Mouse (Mus musculus) olfactory bulb, adult 2 months (tissue): ENCODE measurements at regions not wholly inside any gene's neighbourhood (a gene's known extent, or its start where the extent isn't known, plus 50 kb on each side); places are given as distances from the start of the nearest gene placed in this dataset.

Experiments
- H3K27ac ChIP-seq: fragments of 200-500 bp; 2 replicates; pipeline ENCODE4 v1.5.1; 2012; ENCODE audit warnings: low read depth, low read length; ENCODE audit not compliant: insufficient read depth
- H3K4me1 ChIP-seq: fragments of 200-500 bp; 2 replicates; pipeline ENCODE4 v1.6.1; 2012; ENCODE audit warnings: low read length; ENCODE audit not compliant: control insufficient read depth, insufficient read depth
- H3K4me3 ChIP-seq: fragments of 200-500 bp; 2 replicates; pipeline ENCODE4 v1.5.1; 2012; ENCODE audit warnings: mild to moderate bottlenecking, low read depth, low read length, moderate library complexity; ENCODE audit not compliant: insufficient read depth
- CTCF ChIP-seq: fragments of 200-500 bp; IDR thresholded peaks from 2 replicates; pipeline ENCODE4 v1.5.1; 2012; ENCODE audit warnings: low read depth, mild to moderate bottlenecking, low read length, moderate library complexity; ENCODE audit not compliant: insufficient read depth
- POLR2A ChIP-seq: fragments of 200-500 bp; IDR thresholded peaks from 2 replicates; pipeline ENCODE4 v1.6.1; 2012; ENCODE audit warnings: mild to moderate bottlenecking, low read depth, low read length, moderate library complexity; ENCODE audit not compliant: insufficient read depth
- WGBS: fragments of 180-500 bp; shearing (Covaris S2); methylation state at CpG from one replicate; pipeline ENCODE4 v1.1.7; 2018; 5-methylcytosine and 5-hydroxymethylcytosine counted together

GRCm38 (mm10) chr10:91270268-91270954, 89.3 kb upstream of the Tmpo start:
- 44% methylated on average over 14 of the region's 14 CpGs for WGBS
- H3K4me3 ChIP-seq = no peak overlapping the region
- H3K27ac ChIP-seq = no peak overlapping the region
- peaks cover 3% of the 10 kb centered on the region; the same call in 1 of the 2 replicates for H3K4me1 ChIP-seq
- TF ChIP-seq CTCF (no peak; the same call in 1 of the 2 replicates), POLR2A (no peak)

GRCm38 (mm10) chr10:91267886-91268285, 86.8 kb upstream of the Tmpo start:
- TF ChIP-seq POLR2A (no peak), CTCF (no peak)
- peaks cover 3% of the 10 kb centered on the region; the same call in 1 of the 2 replicates for H3K4me1 ChIP-seq

GRCm38 (mm10) chr10:91260416-91260815, 79.3 kb upstream of the Tmpo start:
- TF ChIP-seq CTCF = no peak
- no peak for TF ChIP-seq POLR2A
- 33% methylated on average over 10 of the region's 10 CpGs for WGBS
- Histone ChIP-seq H3K4me3 (no peak overlapping the region), H3K27ac (no peak overlapping the region), H3K4me1 (peaks cover 2% of the 10 kb centered on the region; the same call in 1 of the 2 replicates)

More at GRCm38 (mm10) chr10:91267886-91268285, 86.8 kb upstream of the Tmpo start:
- 85% methylated on average over 6 of the region's 6 CpGs for WGBS
- H3K27ac ChIP-seq = no peak overlapping the region
- no peak overlapping the region for H3K4me3 ChIP-seq

- Histone ChIP-seq H3K4me1 (0 out of 2 replicates have a peak, but pooled peaks cover 3% of the 10 kb centered on the region), H3K4me3 (no peak overlapping the region), H3K27ac (no peak overlapping the region)
- TF ChIP-seq CTCF (no peak), POLR2A (no peak)
- WGBS = 31% methylated on average over 18 of the region's 18 CpGs
Measured at GRCm38 (mm10) chr10:91249681-91250195, 68.6 kb upstream of the Tmpo start.

- no peak overlapping the region for H3K4me3 ChIP-seq
- no peak overlapping the region for H3K27ac ChIP-seq
- TF ChIP-seq CTCF (no peak), POLR2A (no peak)
- no peaks in the 10 kb centered on the region for H3K4me1 ChIP-seq
- 80% methylated on average over 3 of the region's 3 CpGs for WGBS
Measured at GRCm38 (mm10) chr10:91244297-91244696, 63.2 kb upstream of the Tmpo start.

- Histone ChIP-seq H3K4me1 (no peaks in the 10 kb centered on the region), H3K4me3 (no peak overlapping the region), H3K27ac (no peak overlapping the region)
- TF ChIP-seq POLR2A (no peak), CTCF (no peak)
- WGBS = 72% methylated on average over 5 of the region's 5 CpGs
Measured at GRCm38 (mm10) chr10:91242491-91243046, 61.5 kb upstream of the Tmpo start.

GRCm38 (mm10) chr10:91241611-91242005, 60.5 kb upstream of the Tmpo start:
- H3K4me1 ChIP-seq = no peaks in the 10 kb centered on the region
- WGBS = 55% methylated on average over 7 of the region's 7 CpGs
- H3K4me3 ChIP-seq = no peak overlapping the region
- H3K27ac ChIP-seq = no peak overlapping the region
- no peak for TF ChIP-seq POLR2A
- no peak for TF ChIP-seq CTCF

GRCm38 (mm10) chr10:91240856-91241610, 59.9 kb upstream of the Tmpo start:
- Histone ChIP-seq H3K27ac (no peak overlapping the region), H3K4me1 (no peaks in the 10 kb centered on the region), H3K4me3 (no peak overlapping the region)
- WGBS = 58% methylated on average over 10 of the region's 10 CpGs
- TF ChIP-seq CTCF = no peak
- no peak for TF ChIP-seq POLR2A

GRCm38 (mm10) chr10:91240320-91240719, 59.2 kb upstream of the Tmpo start:
- H3K4me1 ChIP-seq = no peaks in the 10 kb centered on the region
- no peak overlapping the region for H3K4me3 ChIP-seq
- no peak overlapping the region for H3K27ac ChIP-seq
- TF ChIP-seq POLR2A (no peak), CTCF (no peak)
- WGBS = 90% methylated on average over 7 of the region's 7 CpGs
